Mouse (Mus musculus) CH12.LX (cell line): ENCODE data around the gene Rgl1. TPM values are rescaled to one million over a fixed set of nuclear protein-coding genes. Genes with fewer than 3 reads are reported as not detected.

Experiments used
- DNase-seq: peaks from one replicate; pipeline ENCODE4 v3.0.0-alpha.2; 2013; ENCODE audit errors: extremely low read depth
- H3K27ac ChIP-seq: 2 replicates; pipeline ENCODE4 v1.5.1; 2012; ENCODE audit warnings: low read depth, mild to moderate bottlenecking, control low read depth, moderate library complexity; ENCODE audit not compliant: insufficient read depth
- H3K27me3 ChIP-seq: replicated peaks from 2 replicates; pipeline ENCODE3; 2012; ENCODE audit warnings: inconsistent platforms
- H3K36me3 ChIP-seq, 2 experiments: replicated peaks in 1 of 2; 2 replicates each; pipeline versions ENCODE3 to v1.6.1; 2012; ENCODE audit warnings: inconsistent platforms in 1 of 2, low read length in 1 of 2, mild to moderate bottlenecking in 1 of 2, mixed read lengths in 1 of 2, moderate library complexity in 1 of 2; ENCODE audit not compliant: control insufficient read depth in 1 of 2, insufficient read depth in 1 of 2
- H3K4me1 ChIP-seq, 2 experiments: 2 replicates each; pipeline ENCODE4 v1.6.1; 2012; ENCODE audit warnings: inconsistent platforms in 1 of 2, moderate library complexity in 1 of 2; ENCODE audit not compliant: insufficient read depth in 2 of 2, control insufficient read depth in 1 of 2
- H3K4me2 ChIP-seq: 2 replicates; pipeline ENCODE4 v1.6.1; 2012; ENCODE audit warnings: low read depth, mild to moderate bottlenecking, control low read depth; ENCODE audit not compliant: poor library complexity, insufficient read depth, severe bottlenecking
- H3K4me3 ChIP-seq, 3 experiments: fragments of 150-350 bp in 1 of 3; sonication (generic) in 1 of 3; replicated peaks in 1 of 3; 2 replicates each; pipeline versions ENCODE3 to v1.5.1; 2011 to 2012; ENCODE audit warnings: low read depth in 2 of 3, low read length in 2 of 3, mild to moderate bottlenecking in 2 of 3, moderate library complexity in 2 of 3, control low read depth in 1 of 3, improper control_type of control experiment in 1 of 3, inconsistent platforms in 1 of 3, mixed read lengths in 1 of 3; ENCODE audit not compliant: poor library complexity in 1 of 3
- H3K79me2 ChIP-seq: replicated peaks from 2 replicates; pipeline ENCODE4 v1.6.1; 2012; ENCODE audit warnings: mild to moderate bottlenecking, moderate library complexity; ENCODE audit not compliant: control insufficient read depth, poor library complexity, insufficient read depth, severe bottlenecking; ENCODE audit errors: extremely low read depth
- H3K9ac ChIP-seq: 2 replicates; pipeline ENCODE4 v1.6.1; 2012; ENCODE audit warnings: low read depth, mild to moderate bottlenecking, control low read depth, moderate library complexity; ENCODE audit not compliant: insufficient read depth
- H3K9me3 ChIP-seq: replicated peaks from 2 replicates; pipeline ENCODE3; 2012; ENCODE audit warnings: low read length, inconsistent platforms, mixed read lengths
- CHD1 ChIP-seq: IDR thresholded peaks from 2 replicates; pipeline ENCODE4 v1.6.1; 2012; ENCODE audit warnings: low read depth, low read length, improper control_type of control experiment, inconsistent platforms
- CHD2 ChIP-seq: IDR thresholded peaks from 2 replicates; pipeline ENCODE4 v1.6.1; 2011; ENCODE audit warnings: low read length, improper control_type of control experiment
- CTCF ChIP-seq, 2 experiments: IDR thresholded peaks in 1 of 2; conservative IDR thresholded peaks in 1 of 2; 2 replicates each; pipeline ENCODE4 v1.5.1; 2011 to 2012; ENCODE audit warnings: low read depth in 2 of 2, low read length in 2 of 2, improper control_type of control experiment in 1 of 2, inconsistent platforms in 1 of 2, mild to moderate bottlenecking in 1 of 2, moderate library complexity in 1 of 2
- E2F4 ChIP-seq: IDR thresholded peaks from 2 replicates; pipeline ENCODE4 v1.6.1; 2011; ENCODE audit warnings: low read depth, low read length, improper control_type of control experiment; ENCODE audit not compliant: insufficient replicate concordance
- ELF1 ChIP-seq: IDR thresholded peaks from 2 replicates; pipeline ENCODE4 v1.6.1; 2014; ENCODE audit warnings: low read depth, mild to moderate bottlenecking, inconsistent platforms, low read length, improper control_type of control experiment
- EP300 ChIP-seq: IDR thresholded peaks from 2 replicates; pipeline ENCODE4 v1.6.1; 2011; ENCODE audit warnings: low read length, improper control_type of control experiment
- IRF4 ChIP-seq: IDR thresholded peaks from 2 replicates; pipeline ENCODE4 v1.6.1; 2014; ENCODE audit warnings: low read depth, mild to moderate bottlenecking, inconsistent platforms, low read length, improper control_type of control experiment
- JUN ChIP-seq: IDR thresholded peaks from 2 replicates; pipeline ENCODE4 v1.6.1; 2011; ENCODE audit warnings: low read depth, mild to moderate bottlenecking, low read length, improper control_type of control experiment, moderate library complexity; ENCODE audit not compliant: insufficient read depth
- JUND ChIP-seq: conservative IDR thresholded peaks from 2 replicates; pipeline ENCODE4 v1.6.1; 2011; ENCODE audit warnings: low read depth, low read length, improper control_type of control experiment
- KAT2A ChIP-seq: IDR thresholded peaks from 2 replicates; pipeline ENCODE4 v1.6.1; 2012; ENCODE audit warnings: low read length, improper control_type of control experiment, inconsistent platforms; ENCODE audit not compliant: insufficient replicate concordance
- MAFK ChIP-seq: IDR thresholded peaks from 2 replicates; pipeline ENCODE4 v1.6.1; 2011; ENCODE audit warnings: low read length, improper control_type of control experiment; ENCODE audit not compliant: insufficient replicate concordance
- MAZ ChIP-seq: IDR thresholded peaks from 2 replicates; pipeline ENCODE4 v1.6.1; 2012; ENCODE audit warnings: low read depth, mild to moderate bottlenecking, inconsistent platforms, low read length, improper control_type of control experiment, moderate library complexity
- MXI1 ChIP-seq: IDR thresholded peaks from 2 replicates; pipeline ENCODE4 v1.6.1; 2011; ENCODE audit warnings: mild to moderate bottlenecking, low read depth, low read length, improper control_type of control experiment
- MYC ChIP-seq: IDR thresholded peaks from 2 replicates; pipeline ENCODE4 v1.6.1; 2011; ENCODE audit warnings: low read depth, mild to moderate bottlenecking, improper control_type of control experiment, low read length
- NELFE ChIP-seq: IDR thresholded peaks from 2 replicates; pipeline ENCODE4 v1.6.1; 2011; ENCODE audit warnings: low read depth, low read length, improper control_type of control experiment
- RAD21 ChIP-seq: IDR thresholded peaks from 2 replicates; pipeline ENCODE4 v1.6.1; 2011; ENCODE audit warnings: low read depth, mild to moderate bottlenecking, low read length, improper control_type of control experiment, moderate library complexity
- TCF12 ChIP-seq: IDR thresholded peaks from 2 replicates; pipeline ENCODE4 v1.6.1; 2014; ENCODE audit warnings: low read depth, mild to moderate bottlenecking, inconsistent platforms, low read length, improper control_type of control experiment
- UBTF ChIP-seq: IDR thresholded peaks from 2 replicates; pipeline ENCODE4 v1.6.1; 2012; ENCODE audit warnings: low read depth, mild to moderate bottlenecking, inconsistent platforms, low read length, improper control_type of control experiment, moderate library complexity
- ZC3H11A ChIP-seq: IDR thresholded peaks from 2 replicates; pipeline ENCODE4 v1.6.1; 2012; ENCODE audit warnings: low read depth, mild to moderate bottlenecking, inconsistent platforms, low read length, improper control_type of control experiment
- ZMIZ1 ChIP-seq: IDR thresholded peaks from 2 replicates; pipeline ENCODE4 v1.6.1; 2012; ENCODE audit warnings: low read depth, mild to moderate bottlenecking, inconsistent platforms, low read length, improper control_type of control experiment
- ZNF384 ChIP-seq: IDR thresholded peaks from 2 replicates; pipeline ENCODE4 v1.6.1; 2012; ENCODE audit warnings: low read depth, low read length, improper control_type of control experiment, inconsistent platforms
- dilution Hi-C: fragments of 300-500 bp; cut with MboI; formaldehyde crosslinking; loops from 2 replicates; pipeline ENCODE4 v1.14.3; 2020; ENCODE audit warnings: low sequenced_read_pairs; ENCODE audit not compliant: extremely low pct_unique_long_range_greater_than_20kb, extremely low pct_ligation_motif_present
- in situ Hi-C: fragments of 300-500 bp; cut with MboI; formaldehyde crosslinking; loops from 3 replicates; pipeline ENCODE4 v1.14.3; 2019; ENCODE audit warnings: low sequenced_read_pairs, low pct_ligation_motif_present, low pct_unique_long_range_greater_than_20kb, mixed read lengths
- polyA plus RNA-seq: library from polyadenylated mRNA; unstranded; fragments of >175 nt; gene quantifications from 2 replicates; pipeline ENCODE4 v1.2.1, GENCODE M21; 2012; ENCODE audit warnings: low read depth; ENCODE audit not compliant: insufficient read length
- total RNA-seq, 2 experiments: library from RNA; depleted of rRNA; stranded (reverse); fragments of 300-350 nt in 1 of 2; fragments of >200 nt in 1 of 2; gene quantifications; 2 replicates each; pipeline ENCODE4 v1.2.3; 2012 to 2014

Gene Rgl1
- total and polyA plus RNA-seq, 3 experiments, result 0.25 to 1.7 (median 0.74) TPM

DNA sequence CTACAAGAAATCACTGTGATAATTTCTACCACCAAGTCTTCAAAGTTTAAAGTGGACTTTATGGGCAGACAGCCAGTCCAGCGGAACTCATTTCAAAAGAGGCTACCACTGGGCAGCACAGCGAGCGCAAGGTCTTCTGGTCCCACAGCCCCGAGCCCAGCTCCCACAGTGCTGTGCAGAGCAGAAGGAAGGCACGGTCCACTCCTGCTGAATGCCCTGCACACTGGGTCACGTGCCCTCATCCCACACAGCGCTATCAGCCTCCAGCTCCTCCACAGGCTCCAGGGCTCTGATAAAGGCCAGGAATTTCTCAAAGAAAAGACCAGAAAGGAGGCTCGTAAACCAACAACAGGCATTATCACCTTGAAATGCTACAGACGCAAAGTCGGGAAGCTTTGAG, 156.6 kb downstream of the Rgl1 start:
- H3K4me3 ChIP-seq, result no peak overlapping the region
- no peaks in the 10 kb centered on the region for H3K4me1 ChIP-seq
- in situ Hi-C loops, result no loop called here

DNA sequence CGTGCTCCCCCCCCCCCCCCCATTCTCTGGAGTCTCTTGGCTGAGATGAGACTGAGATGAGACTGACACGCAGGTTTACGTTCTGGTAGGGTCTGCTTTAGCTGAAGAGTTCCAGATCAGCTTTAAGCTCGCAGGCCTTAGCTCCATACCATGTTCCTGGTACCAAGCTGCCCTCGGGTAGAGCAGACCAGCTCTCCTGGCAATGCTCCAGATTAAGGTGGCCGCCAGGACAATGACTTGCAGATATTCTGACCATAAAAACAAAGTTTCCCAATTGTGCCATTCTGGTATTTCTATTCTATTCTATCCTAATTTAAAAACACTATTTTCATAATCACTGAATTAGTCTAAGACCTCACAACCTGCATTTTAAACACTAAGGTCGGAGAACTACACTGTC, 157.1 kb downstream of the Rgl1 start:
- no peak for DNase-seq
- Histone ChIP-seq H3K4me1 (no peaks in the 10 kb centered on the region), H3K27ac (no peak overlapping the region), H3K79me2 (no peaks in the 10 kb centered on the region), H3K4me3 (no peak overlapping the region), H3K36me3 (no peaks in the 10 kb centered on the region), H3K9me3 (no peaks in the 10 kb centered on the region)
- in situ Hi-C loops, result no loop called here
- TF ChIP-seq ZC3H11A (no peak), KAT2A (no peak), CHD2 (no peak), CHD1 (no peak), TCF12 (no peak), JUN (no peak), CTCF (conservative IDR thresholded peaks at IDR 0.05 in 1 of 2, IDR thresholded peaks at IDR 0.05 in 1 of 2; ENCODE audit: low read depth in 2 of 2, low read length in 2 of 2) (no peak), MAZ (no peak), MAFK (no peak), ZNF384 (no peak), MXI1 (no peak), JUND (no peak), RAD21 (no peak), EP300 (no peak), IRF4 (no peak), NELFE (no peak), ZMIZ1 (no peak), UBTF (no peak)
- TF ChIP-seq, all 38 proteins: peak for 0
- H3K9ac ChIP-seq, result no peak overlapping the region
- dilution Hi-C loops, result no loop called here
- H3K4me2 ChIP-seq, result no peak overlapping the region
- no peaks in the 10 kb centered on the region for H3K27me3 ChIP-seq

More for the DNA sequence above, 156.6 kb downstream of the Rgl1 start:
- no peaks in the 10 kb centered on the region for H3K9me3 ChIP-seq
- no peak overlapping the region for H3K27ac ChIP-seq
- no peak for DNase-seq
- H3K4me2 ChIP-seq, result no peak overlapping the region
- TF ChIP-seq ZC3H11A (no peak), EP300 (no peak), E2F4 (no peak), ELF1 (no peak), MYC (no peak)
- no peaks in the 10 kb centered on the region for H3K27me3 ChIP-seq
- H3K79me2 ChIP-seq, result no peaks in the 10 kb centered on the region
- dilution Hi-C loops, result no loop called here
- no peaks in the 10 kb centered on the region for H3K36me3 ChIP-seq
- no peak overlapping the region for H3K9ac ChIP-seq
